Mouse (Mus musculus): ENCODE measurements around the gene Col8a2.

Col8a2 gene

DNA sequence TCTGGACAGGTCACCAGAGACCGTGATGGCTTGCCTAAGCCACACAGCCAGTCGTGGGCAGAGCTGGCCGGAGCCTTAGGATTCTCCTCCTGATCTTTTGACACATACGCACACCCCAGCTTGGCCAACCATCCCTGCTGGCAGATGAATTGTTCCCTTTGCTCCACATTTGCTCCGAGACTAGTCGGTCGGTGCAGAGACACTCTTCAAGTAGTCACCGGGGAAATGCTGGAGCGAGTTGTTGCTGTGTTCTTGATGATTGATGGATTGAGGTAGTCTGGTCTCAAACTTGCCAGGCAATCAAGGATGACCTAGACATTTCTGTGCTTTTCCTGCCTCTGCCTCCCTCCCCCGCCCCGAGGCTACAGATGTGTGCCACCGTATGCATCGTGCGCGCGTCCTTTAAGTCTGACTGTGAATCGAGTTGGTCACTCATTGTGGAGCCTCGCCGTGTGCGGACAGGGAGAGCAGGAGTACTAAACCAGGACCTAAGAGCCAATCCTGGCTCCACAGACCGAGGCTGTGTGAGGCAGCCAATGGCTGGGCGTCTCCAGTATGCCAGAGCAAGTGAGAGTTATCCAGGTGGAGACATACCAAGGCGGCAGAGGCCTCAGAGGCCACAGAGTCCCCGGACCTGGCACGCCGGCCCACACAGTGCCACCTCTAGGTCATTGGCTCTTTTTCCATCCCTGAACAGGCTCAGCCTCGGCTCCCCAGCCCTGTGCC, 15.2 kb downstream of the Col8a2 start:
- no peak for DNase-seq (ENCODE audit: low spot score in 2 of 2)

DNA sequence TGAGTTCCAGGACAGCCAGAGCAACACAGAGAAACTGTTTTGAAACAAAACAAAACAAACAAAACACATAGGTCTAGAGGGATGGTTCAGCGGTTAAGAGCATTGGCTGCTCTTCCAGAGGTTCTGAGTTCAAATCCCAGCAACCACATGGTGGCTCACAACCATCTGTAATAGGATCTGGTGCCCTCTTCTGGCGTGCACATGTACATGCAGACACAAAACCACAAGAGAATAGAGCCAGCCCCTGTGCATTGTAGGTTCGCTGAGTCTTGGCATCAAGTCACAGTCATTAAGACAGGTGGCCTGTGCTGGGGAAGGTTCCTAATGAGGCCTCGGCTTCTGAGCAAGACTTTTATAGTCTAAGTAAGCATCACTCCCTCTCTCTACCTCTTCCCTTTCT, 17.3 kb downstream of the Col8a2 start:
- no peak for DNase-seq (ENCODE audit: low spot score in 2 of 2)

DNA sequence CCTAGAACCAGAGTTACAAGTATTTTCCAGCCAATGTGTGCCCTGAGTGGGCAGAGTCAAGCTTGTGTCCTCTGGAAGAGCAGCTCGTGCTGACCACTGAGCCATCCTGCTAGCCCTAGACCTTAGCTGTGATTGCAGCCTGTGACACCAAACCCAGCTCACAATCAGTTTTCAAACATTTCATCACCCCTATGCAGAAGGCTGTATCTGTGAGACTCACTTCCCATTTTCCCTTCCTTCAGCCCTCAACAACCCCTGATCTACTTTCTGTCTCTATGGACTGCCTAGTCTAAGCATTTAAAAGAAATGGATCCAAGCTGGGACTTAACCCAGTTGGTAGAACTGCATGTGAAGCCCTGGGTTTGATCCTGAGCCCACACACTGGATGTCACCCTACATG, 18.8 kb downstream of the Col8a2 start:
- DNase-seq (ENCODE audit: low spot score in 2 of 2) = no peak

DNA sequence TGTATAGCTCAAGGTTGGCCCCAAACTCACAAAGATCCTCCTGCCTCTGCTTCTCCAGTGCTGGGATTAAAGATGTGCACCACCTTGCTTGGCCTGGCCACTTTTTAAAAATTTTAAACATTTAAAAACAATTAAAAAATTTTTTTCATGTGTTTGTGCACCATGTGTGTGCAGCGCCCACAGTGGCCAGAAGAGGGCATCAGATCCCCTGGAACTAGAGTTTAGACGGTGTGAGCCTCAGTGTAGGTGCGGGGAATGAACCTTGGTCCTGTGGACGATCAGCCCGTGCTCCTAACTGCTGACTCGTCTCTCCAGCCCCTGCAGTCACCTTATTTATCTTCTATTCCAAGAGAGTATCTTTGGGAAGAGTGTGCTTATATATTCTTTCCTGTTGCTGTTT, 19.5 kb downstream of the Col8a2 start:
- DNase-seq (ENCODE audit: low spot score in 2 of 2) = no peak

DNA sequence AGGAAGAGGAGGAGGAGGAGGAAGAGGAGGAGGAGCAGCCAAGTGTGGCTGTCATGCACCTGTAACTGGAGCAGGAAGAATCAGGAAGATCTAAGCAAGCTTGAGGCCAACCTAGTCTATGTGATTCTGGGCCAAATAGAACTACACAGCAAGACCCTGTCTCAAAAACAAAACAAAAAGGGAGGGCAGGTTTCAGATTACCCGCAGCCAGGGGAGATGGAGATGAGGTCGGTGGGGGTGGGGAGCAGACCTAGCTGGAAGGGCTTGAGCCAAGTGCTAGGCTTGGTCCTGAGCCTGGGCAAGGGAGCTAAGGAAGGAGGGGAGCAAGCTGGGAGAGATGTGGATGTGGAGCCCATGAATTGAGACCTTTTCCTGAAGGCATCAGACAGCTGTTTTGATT, 20.2 kb downstream of the Col8a2 start:
- no peak for DNase-seq (ENCODE audit: low spot score in 2 of 2)

DNA sequence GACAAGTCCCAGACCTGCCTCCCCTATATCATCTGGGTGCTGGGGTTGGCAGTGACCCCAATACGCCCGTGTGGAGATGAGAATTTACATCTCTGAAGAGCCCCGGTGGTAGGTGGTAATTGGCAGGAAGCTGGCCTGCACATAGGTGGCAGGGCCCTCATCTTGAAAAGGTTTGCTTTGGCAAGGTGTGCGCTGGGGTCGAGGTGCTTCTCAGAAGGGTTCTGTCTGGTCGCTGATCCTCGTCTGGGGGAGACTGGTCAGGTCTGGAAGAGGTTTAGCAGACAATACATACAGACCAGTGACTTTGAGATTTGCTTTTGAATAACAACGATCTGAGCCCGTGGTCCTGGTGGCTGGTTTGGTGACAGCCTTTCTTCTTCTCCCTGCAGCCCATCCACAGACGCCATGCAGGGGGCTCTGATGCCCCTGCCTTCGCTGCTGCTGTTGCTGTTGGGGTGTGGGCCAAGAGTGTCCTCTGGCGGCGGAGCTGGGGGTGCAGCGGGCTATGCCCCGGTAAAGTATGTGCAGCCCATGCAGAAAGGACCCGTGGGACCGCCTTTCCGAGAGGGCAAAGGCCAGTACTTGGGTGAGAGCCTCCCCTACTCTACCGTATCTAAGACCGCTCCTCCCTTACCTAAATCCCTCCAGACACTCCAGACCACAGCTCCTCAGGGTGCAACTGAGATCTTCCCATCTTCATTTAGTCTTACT, 22.8 kb downstream of the Col8a2 start:
- DNase-seq (ENCODE audit: low spot score in 2 of 2) = no peak

DNA sequence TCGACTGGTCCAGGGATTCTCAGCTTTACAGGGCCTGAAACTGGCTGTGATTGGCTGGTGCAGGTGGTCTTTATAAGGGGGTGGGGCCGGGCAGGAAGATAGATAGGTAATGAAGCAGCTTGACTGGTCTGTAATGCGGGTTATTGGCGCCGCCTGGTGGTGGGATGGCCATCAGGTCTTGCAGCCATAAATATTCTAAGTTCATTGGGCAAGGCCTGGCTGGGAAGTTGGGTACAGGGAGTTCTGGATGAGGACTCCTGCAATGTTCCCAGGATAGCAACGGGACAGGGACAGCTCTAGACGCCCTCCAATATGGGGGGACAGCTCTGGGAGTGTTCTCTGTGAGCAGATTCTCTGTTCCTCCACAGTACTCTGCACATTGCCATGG, 23.3 kb downstream of the Col8a2 start:
- DNase-seq (ENCODE audit: low spot score in 2 of 2) = peak; percentile 71 to 85

DNA sequence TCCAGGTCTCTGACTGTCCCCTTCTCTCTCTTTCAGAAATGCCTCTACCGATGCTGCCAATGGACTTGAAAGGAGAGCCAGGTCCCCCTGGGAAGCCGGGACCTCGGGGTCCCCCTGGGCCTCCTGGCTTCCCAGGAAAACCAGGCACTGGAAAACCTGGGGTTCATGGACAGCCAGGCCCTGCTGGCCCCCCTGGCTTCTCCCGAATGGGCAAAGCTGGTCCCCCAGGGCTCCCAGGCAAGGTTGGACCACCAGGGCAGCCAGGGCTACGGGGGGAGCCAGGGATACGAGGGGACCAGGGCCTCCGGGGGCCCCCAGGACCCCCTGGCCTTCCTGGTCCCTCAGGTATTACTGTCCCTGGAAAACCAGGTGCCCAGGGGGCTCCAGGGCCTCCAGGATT, 23.8 kb downstream of the Col8a2 start:
- DNase-seq (ENCODE audit: low spot score in 2 of 2) = no peak

DNA sequence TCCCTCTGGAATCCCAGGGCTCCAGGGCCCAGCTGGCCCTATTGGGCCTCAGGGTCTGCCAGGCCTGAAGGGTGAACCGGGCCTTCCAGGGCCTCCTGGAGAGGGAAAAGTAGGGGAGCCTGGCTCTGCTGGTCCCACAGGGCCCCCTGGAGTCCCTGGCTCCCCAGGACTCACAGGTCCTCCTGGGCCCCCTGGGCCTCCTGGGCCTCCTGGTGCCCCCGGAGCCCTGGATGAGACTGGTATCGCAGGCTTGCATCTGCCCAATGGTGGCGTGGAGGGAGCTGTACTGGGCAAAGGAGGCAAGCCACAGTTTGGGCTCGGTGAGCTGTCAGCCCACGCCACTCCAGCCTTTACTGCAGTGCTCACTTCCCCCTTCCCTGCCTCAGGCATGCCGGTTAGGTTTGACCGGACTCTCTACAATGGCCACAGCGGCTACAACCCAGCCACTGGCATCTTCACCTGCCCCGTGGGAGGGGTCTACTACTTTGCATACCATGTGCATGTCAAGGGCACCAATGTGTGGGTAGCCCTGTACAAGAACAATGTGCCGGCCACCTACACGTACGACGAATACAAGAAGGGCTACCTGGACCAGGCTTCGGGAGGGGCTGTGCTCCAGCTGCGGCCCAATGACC, 25.1 kb downstream of the Col8a2 start:
- no peak for DNase-seq (ENCODE audit: low spot score in 2 of 2)

DNA sequence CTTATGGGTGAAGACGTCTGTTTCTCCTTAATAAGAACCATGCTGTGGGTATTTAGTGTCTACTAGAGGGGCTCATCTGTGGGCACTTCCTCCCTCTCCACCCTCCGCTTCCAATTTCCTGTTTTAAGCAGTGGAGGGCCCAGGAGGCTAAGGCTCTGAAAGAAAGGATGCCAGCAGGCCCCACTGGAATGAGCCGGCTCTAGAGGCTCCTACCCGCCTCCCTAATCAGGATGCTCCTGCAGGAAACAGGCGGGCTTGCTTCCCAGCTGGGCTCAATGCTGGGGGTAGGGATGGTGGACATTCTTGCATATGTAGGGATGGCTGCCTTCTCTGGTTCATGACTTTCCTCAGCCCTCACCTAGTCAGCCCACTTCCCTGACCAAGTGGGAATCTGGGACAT, 26.6 kb downstream of the Col8a2 start:
- no peak for DNase-seq (ENCODE audit: low spot score in 2 of 2)

DNA sequence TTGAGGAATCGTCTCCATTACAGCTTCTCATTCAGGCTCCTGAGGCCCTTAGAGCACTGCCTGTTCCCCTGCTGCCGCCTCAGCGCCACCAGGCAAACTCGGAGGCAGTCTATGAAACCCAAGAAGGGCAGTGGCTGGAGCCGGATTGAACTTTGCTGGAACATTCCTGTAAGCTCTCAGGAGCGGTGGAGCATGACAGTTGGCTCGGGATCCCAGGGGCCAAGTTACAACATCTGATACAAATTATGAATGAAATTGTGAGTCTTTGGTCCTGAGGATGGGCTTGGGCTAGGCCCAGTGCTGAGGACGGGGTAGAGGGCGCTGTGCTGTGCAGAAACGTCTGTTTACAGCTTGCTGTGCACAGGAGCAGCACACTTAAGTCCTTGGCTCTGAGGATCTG, 27.8 kb downstream of the Col8a2 start:
- DNase-seq (ENCODE audit: low spot score in 2 of 2) = no peak

DNA sequence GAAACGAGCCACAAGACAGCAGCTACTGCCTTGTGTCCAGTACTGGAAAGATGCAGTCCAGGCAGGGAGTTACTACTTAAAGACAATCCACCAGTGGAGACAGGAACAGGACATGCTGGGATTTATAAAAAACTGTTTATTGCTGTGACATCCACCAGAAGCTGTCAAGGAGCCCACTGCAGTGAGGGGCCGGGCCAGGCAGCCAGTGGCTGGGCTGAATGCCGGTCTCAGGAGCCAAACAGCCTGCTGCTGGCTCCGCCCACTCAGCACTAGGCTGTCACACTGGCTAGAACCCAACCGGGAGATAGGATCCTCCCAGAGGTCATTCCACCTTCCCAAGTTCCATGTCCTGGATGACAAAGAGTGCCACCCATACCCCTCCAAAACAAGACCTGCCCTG, 29.3 kb downstream of the Col8a2 start:
- no peak for DNase-seq (ENCODE audit: low spot score in 2 of 2)

DNA sequence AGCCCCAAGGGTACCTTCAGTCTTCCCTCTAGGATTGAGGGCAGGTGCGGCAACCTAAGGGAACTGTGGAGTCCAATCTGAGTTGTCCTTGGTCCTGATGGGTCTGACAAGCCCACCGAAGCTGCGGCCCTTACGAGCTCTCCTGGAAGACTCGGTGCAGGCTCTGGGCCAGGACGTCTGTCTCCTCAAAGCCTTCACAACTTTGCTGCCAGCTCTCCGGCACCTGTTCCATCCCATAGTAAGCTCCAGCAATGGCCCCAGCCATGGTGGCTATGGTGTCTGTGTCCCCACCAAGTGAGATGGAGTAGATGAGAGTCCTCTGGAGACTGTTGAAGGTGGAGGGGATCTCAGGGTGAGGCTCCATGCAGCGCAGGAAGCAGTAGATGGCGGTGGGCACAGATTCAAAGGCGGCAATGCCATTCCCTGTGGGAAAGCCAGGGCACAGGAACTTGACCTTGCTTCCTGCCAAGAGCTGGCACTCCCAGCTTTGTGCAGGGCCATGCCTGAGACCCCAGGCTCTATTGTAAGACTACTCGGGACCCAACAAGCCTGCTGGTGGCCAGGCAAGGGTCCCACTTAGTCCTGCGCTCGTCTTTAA, 29.9 kb downstream of the Col8a2 start:
- no peak for DNase-seq (ENCODE audit: low spot score in 2 of 2)

DNA sequence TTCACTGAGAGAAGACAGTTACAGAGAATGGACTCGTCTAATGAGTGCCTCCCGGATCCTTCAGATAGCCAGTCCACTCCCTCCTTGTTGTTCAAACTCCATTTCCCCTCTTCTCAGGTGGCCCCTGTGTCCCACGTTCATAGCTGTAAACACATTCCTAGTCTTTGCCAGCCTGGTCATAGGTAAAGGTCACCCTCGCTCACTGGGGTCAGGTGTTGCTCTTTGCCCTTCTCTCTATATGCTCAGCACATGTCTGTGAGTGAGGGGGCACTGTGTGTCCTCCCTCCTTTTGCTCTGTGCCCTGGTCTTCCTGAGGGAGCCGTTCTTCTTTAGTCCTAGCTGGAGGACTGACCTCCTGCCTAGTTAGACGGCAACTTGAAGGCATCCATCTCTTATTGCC, 33.2 kb downstream of the Col8a2 start:
- DNase-seq (ENCODE audit: low spot score in 2 of 2) = no peak

DNA sequence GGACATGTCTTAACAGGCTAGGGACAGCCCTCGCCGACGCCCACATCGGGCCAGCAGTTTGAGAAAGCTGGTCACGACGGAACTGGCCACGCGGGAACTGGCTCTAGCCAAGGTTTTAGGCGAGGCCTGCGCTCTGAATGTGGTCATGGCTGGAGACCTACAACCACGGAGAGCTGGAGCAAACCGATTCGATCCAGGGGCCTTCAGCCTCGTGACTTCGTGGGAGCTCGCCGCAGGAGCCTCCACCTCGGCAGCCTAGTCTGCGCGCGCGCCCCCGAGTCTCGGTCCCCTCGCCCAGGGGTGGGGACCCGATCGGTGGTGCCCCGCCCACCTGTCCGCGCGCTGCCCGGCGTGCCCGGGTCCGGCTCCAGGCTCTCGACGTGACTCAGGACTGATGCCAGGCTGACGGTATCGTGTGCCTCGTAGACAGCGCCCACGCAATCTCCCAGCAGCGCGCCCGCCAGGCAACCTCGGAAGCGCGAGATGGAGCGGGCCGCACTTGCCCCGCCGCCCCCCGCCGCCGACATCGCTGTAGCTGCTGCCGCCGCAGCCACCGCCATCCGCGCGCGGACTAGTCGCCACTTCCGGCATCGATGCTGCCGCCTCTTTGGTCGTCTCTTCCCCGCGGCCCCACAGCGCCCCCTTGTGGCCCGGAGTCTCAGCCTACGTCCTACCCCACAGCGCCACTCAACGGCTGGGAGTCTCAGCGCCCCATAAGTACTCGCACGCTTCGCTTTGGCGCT, 34.7 kb downstream of the Col8a2 start, which contains the start of gene Adprhl2:
Adprhl2 (minus strand) TSS at position 593 of the 743 bp plus-strand sequence.
- DNase-seq (ENCODE audit: low spot score in 2 of 2) = peak; percentile 94 to 99

DNA sequence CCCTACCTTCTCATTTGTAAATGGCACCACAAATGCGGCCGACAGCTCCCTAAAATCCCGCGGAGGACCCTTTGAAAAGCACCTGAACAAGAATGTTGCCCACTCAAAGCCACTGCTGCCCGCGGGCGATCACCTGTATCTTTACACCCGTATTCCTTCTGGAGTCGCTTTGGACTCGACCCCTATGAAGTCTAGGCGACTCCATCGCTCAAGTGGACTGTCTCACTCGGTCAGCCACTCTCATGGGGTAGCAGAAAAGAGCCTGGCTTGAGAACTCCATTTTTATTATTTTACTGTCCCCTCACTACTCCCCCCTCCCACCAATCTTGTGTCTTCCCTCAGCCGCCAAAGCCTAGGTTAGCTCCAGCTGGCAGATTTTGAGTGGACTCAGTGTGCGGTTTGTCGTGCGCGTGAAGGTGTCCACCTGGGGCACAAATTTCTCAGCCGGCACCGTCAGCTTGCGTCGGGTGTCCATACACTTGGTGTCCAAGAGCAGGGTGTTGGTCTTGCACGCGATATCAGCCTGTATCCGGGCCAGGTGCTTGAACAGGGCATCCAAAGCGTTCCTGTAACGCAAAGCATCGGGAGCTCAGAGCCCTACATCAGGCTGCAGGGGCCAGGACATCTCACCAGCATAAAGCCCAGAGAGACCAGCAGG, 35.4 kb downstream of the Col8a2 start:
- no peak for DNase-seq (ENCODE audit: low spot score in 2 of 2)

DNA sequence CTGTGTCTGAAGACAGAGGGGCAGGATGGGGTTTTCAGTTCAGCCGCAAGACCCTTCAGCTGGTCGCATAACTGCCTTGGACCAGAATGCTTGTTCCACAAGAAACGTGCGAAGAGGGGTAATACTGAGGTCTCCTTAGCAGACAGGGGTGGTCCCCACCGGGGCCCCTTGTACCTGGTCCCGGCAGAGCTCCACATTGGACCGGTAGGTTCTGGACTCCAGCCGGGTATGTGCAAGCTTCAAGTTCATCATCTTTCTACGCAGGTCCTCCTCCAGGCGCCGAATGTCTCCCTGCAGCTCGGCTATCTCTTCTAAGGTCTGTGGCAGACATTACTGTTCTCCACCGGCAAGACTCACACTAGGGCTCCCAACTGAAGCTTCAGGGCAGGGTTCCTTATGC, 36.1 kb downstream of the Col8a2 start:
- DNase-seq (ENCODE audit: low spot score in 2 of 2) = no peak

DNA sequence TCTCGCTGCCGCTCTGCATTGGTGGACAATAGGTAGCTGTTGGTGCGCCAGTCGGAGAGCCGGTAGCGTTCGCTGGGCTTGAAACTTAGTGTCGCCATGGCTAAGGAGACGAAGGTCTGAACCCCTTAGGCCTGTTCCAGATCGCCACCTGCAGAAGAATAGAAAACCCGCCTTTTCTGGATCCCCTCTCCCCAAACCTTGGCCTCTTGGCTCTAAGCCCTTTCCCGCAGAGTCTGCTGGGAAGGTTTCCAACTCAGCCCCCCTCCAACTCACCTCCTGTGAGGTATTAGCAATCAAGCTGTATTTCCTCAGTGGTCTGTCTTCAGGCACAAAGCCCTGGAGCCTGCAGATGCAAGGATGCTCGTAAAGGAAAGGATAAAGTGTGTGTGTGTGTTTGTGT, 38.3 kb downstream of the Col8a2 start:
- no peak for DNase-seq (ENCODE audit: low spot score in 2 of 2)

DNA sequence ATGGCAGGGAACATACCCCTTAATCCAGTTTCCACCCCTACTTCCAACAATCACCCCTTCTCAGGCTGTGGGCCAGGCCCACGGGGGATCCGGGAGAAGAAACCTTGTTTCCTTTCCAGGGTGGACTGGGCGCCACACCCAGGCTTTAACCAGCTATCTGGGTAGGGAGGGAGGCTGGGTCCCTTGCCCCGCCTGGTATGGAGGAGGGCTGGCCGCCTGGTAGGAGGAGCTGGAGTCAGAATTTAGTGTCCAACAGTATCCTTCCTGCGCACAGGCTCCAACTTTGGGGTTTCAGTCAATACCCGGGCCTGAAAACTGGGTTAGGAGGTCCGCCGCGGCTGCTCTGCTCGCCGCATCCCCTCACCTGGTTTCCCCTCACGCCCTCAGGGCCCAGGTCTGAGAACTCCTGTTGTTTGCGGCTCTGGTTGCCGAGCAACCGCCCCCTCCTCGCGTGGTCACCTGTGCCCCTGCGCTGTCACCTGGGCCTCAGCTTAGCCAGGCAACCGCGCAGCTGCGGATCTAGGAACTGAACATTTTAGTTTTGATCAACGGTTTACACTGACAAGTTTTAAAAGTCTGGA, 38.8 kb downstream of the Col8a2 start, which contains the start of gene Tekt2:
Tekt2 (minus strand) TSS at position 408 of the 581 bp plus-strand sequence.
- DNase-seq (ENCODE audit: low spot score in 2 of 2) = no peak

DNA sequence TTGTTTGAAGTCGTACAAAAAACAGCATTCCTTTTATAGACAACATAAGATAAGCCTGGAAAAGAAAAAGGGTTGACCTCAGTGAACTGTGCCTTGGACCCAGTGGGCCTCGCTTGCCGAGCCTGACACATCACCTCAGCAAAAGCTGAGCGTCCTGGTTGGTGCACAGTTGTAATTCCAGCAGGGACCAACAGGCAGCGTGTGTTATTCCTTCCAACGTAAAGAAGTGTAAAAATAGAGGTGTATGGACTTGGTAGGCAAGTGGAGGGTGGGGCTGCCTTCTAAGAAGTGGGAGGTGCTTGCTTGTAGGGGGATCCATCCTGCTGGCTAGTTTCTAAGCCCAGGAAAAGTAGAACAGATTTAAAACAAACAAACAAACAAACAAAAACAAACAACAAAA, 39.4 kb downstream of the Col8a2 start:
- no peak for DNase-seq (ENCODE audit: low spot score in 2 of 2)

DNA sequence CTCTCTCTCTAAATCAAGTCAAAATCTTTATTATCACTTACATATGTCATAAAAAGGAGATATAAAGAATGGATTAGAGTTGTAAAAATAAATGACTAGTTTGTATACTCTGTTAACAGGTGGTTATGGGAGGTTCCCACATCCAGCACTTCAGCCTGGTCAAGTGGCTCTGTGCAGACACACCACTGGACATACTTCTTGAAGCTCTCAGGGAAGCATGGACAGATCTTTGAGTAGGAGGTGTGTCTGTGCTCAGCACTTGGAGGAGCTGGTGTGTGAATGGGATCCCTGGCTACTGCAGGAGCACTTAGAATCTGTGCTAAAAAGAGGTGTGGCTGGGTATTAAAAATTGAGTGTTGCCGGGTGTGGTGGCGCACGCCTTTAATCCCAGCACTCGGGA, 43.7 kb downstream of the Col8a2 start:
- no peak for DNase-seq (ENCODE audit: low spot score in 2 of 2)
